Mouse (Mus musculus) heart, postnatal 0 days (tissue): ENCODE measurements at regions not wholly inside any gene's neighbourhood (a gene's known extent, or its start where the extent isn't known, plus 50 kb on each side); places are given as distances from the start of the nearest gene placed in this dataset.

ENCODE experiments used
- CTCF ChIP-seq: IDR thresholded peaks from 2 replicates; pipeline ENCODE4 v1.5.1; 2016; ENCODE audit warnings: antibody characterized with exemption, control low read depth, low read depth
- EP300 ChIP-seq: IDR thresholded peaks from 2 replicates; pipeline ENCODE4 v1.6.1; 2016; ENCODE audit warnings: antibody characterized with exemption, low read depth

DNA sequence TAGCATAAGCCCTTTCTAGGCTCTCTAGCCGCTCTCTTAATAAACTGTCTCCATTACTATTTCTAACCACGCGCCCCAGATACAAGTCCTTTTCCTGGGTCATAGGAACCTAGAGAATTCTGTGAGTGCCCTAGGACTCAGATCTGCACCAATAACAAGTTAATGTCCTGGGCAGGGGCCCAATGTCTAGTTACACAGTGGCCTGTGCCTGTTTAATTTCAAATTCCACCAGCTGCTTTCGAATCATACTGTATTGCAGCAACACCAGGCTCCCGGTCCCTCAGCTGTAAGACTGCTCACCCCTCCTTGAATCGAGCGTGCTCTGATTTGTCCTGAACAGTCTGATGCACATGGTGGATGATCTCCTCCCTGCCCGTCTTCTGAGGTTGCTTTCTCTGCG lies 206.6 kb downstream of the Cdh26 start:
- TF ChIP-seq CTCF, result no peak
- no peak for TF ChIP-seq EP300
